Mouse (Mus musculus): Measurements from ENCODE around the gene Cga. TPM values are rescaled to one million over a fixed set of nuclear protein-coding genes. Genes with fewer than 3 reads are reported as not detected.
A peak's percentile ranks its signal among the peaks of the same experiment; 100 is the strongest.

Gene Cga
- polyA plus RNA-seq, 1 experiment from 2014 or later, result 6.1 TPM

- no peak overlapping the region for H3K27ac ChIP-seq (replicated peaks; ENCODE audit: low read depth, low read length)
Measured at GRCm38 (mm10) chr4:34885631-34886351, 7.8 kb upstream of the Cga start.

GRCm38 (mm10) chr4:34886490-34887111 is 7.0 kb upstream of the Cga start:
- H3K27me3 ChIP-seq (replicated peaks; ENCODE audit: control insufficient read depth, insufficient read depth, low read length), result peaks cover 35% of the 10 kb centered on the region
- H3K4me2 ChIP-seq (ENCODE audit: low read depth, low read length), result peak overlapping the region; percentile 94
- peak overlapping the region; percentile 82 for H3K9ac ChIP-seq (ENCODE audit: low read depth, low read length)
- DNase-seq (ENCODE audit: low spot score) (peak; percentile 93), ATAC-seq (ENCODE audit: low read depth) (peak; percentile 67)
- H3K4me3 ChIP-seq (ENCODE audit: low read depth, low read length), result peak overlapping the region; percentile 77
- under 1% methylated on average over 30 of the region's 48 CpGs for WGBS
- peak overlapping the region; percentile 81 for H3K27ac ChIP-seq (replicated peaks; ENCODE audit: low read depth, low read length)
- H3K9me3 ChIP-seq (ENCODE audit: control insufficient read depth, low read length), result no peaks in the 10 kb centered on the region
- H3K4me1 ChIP-seq (ENCODE audit: control insufficient read depth, insufficient read depth, low read length), result peaks cover 5% of the 10 kb centered on the region
- no peaks in the 10 kb centered on the region for H3K36me3 ChIP-seq (ENCODE audit: control insufficient read depth, insufficient read depth, low read length)

More at GRCm38 (mm10) chr4:34885631-34886351, 7.8 kb upstream of the Cga start:
- DNase-seq (ENCODE audit: low spot score), result no peak
- no peaks in the 10 kb centered on the region for H3K9me3 ChIP-seq (ENCODE audit: control insufficient read depth, low read length)
- H3K36me3 ChIP-seq (ENCODE audit: control insufficient read depth, insufficient read depth, low read length), result no peaks in the 10 kb centered on the region
- peak overlapping the region; percentile 77; the same call in 1 of the 2 replicates for H3K4me3 ChIP-seq (ENCODE audit: low read depth, low read length)
- H3K27me3 ChIP-seq (replicated peaks; ENCODE audit: control insufficient read depth, insufficient read depth, low read length), result peaks cover 27% of the 10 kb centered on the region
- ATAC-seq (ENCODE audit: low read depth), result no peak
- 48% methylated on average over 9 of the region's 9 CpGs for WGBS
- peak overlapping the region; percentile 94 for H3K4me2 ChIP-seq (ENCODE audit: low read depth, low read length)
- H3K9ac ChIP-seq (ENCODE audit: low read depth, low read length), result peak overlapping the region; percentile 82
- H3K4me1 ChIP-seq (ENCODE audit: control insufficient read depth, insufficient read depth, low read length), result peaks cover 10% of the 10 kb centered on the region

GRCm38 (mm10) chr4:34887295-34887694 is 6.3 kb upstream of the Cga start:
- peak; percentile 13 for DNase-seq (ENCODE audit: low spot score)
- H3K36me3 ChIP-seq (ENCODE audit: control insufficient read depth, insufficient read depth, low read length), result no peaks in the 10 kb centered on the region
- H3K27me3 ChIP-seq (replicated peaks; ENCODE audit: control insufficient read depth, insufficient read depth, low read length), result peaks cover 36% of the 10 kb centered on the region
- peak overlapping the region; percentile 94 for H3K4me2 ChIP-seq (ENCODE audit: low read depth, low read length)
- 13% methylated on average over 7 of the region's 7 CpGs for WGBS
- peak overlapping the region; percentile 77 for H3K4me3 ChIP-seq (ENCODE audit: low read depth, low read length)
- H3K4me1 ChIP-seq (ENCODE audit: control insufficient read depth, insufficient read depth, low read length), result peaks cover 5% of the 10 kb centered on the region; the same call in 1 of the 2 replicates
- no peak for ATAC-seq (ENCODE audit: low read depth)
- H3K9me3 ChIP-seq (ENCODE audit: control insufficient read depth, low read length), result no peaks in the 10 kb centered on the region
- peak overlapping the region; percentile 81 for H3K27ac ChIP-seq (replicated peaks; ENCODE audit: low read depth, low read length)
- peak overlapping the region; percentile 82 for H3K9ac ChIP-seq (ENCODE audit: low read depth, low read length)

GRCm38 (mm10) chr4:34889101-34889811 is 4.3 kb upstream of the Cga start:
- H3K27me3 ChIP-seq (replicated peaks; ENCODE audit: control insufficient read depth, insufficient read depth, low read length), result peaks cover 36% of the 10 kb centered on the region
- no peak overlapping the region for H3K27ac ChIP-seq (replicated peaks; ENCODE audit: low read depth, low read length)
- H3K4me3 ChIP-seq (ENCODE audit: low read depth, low read length), result no peak overlapping the region
- no peaks in the 10 kb centered on the region for H3K4me1 ChIP-seq (ENCODE audit: control insufficient read depth, insufficient read depth, low read length)
- WGBS, result 9% methylated on average over 15 of the region's 15 CpGs
- no peaks in the 10 kb centered on the region for H3K36me3 ChIP-seq (ENCODE audit: control insufficient read depth, insufficient read depth, low read length)
- ATAC-seq (ENCODE audit: low read depth), result no peak
- no peaks in the 10 kb centered on the region for H3K9me3 ChIP-seq (ENCODE audit: control insufficient read depth, low read length)
- H3K9ac ChIP-seq (ENCODE audit: low read depth, low read length), result no peak overlapping the region
- DNase-seq (ENCODE audit: low spot score), result no peak
- no peak overlapping the region for H3K4me2 ChIP-seq (ENCODE audit: low read depth, low read length)

- DNase-seq (ENCODE audit: low spot score) (no peak), ATAC-seq (ENCODE audit: low read depth) (no peak)
- no peak overlapping the region for H3K27ac ChIP-seq (replicated peaks; ENCODE audit: low read depth, low read length)
- H3K27me3 ChIP-seq (replicated peaks; ENCODE audit: control insufficient read depth, insufficient read depth, low read length), result peaks cover 36% of the 10 kb centered on the region
- no peaks in the 10 kb centered on the region for H3K36me3 ChIP-seq (ENCODE audit: control insufficient read depth, insufficient read depth, low read length)
- no peak overlapping the region for H3K4me3 ChIP-seq (ENCODE audit: low read depth, low read length)
- H3K4me2 ChIP-seq (ENCODE audit: low read depth, low read length), result no peak overlapping the region
- no peaks in the 10 kb centered on the region for H3K9me3 ChIP-seq (ENCODE audit: control insufficient read depth, low read length)
- H3K9ac ChIP-seq (ENCODE audit: low read depth, low read length), result no peak overlapping the region
- no peaks in the 10 kb centered on the region for H3K4me1 ChIP-seq (ENCODE audit: control insufficient read depth, insufficient read depth, low read length)
- 15% methylated on average over 2 of the region's 2 CpGs for WGBS
Measured at GRCm38 (mm10) chr4:34889812-34890185, 3.8 kb upstream of the Cga start.

- ATAC-seq (ENCODE audit: low read depth) (no peak), DNase-seq (ENCODE audit: low spot score) (no peak)
- H3K27ac ChIP-seq (replicated peaks; ENCODE audit: low read depth, low read length), result no peak overlapping the region
- no peak overlapping the region for H3K4me3 ChIP-seq (ENCODE audit: low read depth, low read length)
- H3K36me3 ChIP-seq (ENCODE audit: control insufficient read depth, insufficient read depth, low read length), result no peaks in the 10 kb centered on the region
- 61% methylated on average over 2 of the region's 2 CpGs for WGBS
- no peaks in the 10 kb centered on the region for H3K9me3 ChIP-seq (ENCODE audit: control insufficient read depth, low read length)
- no peak overlapping the region for H3K9ac ChIP-seq (ENCODE audit: low read depth, low read length)
- H3K4me1 ChIP-seq (ENCODE audit: control insufficient read depth, insufficient read depth, low read length), result 0 out of 2 replicates have a peak, but pooled peaks cover 2% of the 10 kb centered on the region
- H3K27me3 ChIP-seq (replicated peaks; ENCODE audit: control insufficient read depth, insufficient read depth, low read length), result no peaks in the 10 kb centered on the region
- H3K4me2 ChIP-seq (ENCODE audit: low read depth, low read length), result no peak overlapping the region
Measured at GRCm38 (mm10) chr4:34898497-34898896, 4.9 kb downstream of the Cga start.

GRCm38 (mm10) chr4:34899322-34899721 is 5.7 kb downstream of the Cga start:
- no peak overlapping the region for H3K27ac ChIP-seq (replicated peaks; ENCODE audit: low read depth, low read length)
- no peaks in the 10 kb centered on the region for H3K36me3 ChIP-seq (ENCODE audit: control insufficient read depth, insufficient read depth, low read length)
- ATAC-seq (ENCODE audit: low read depth) (no peak), DNase-seq (ENCODE audit: low spot score) (no peak)
- H3K9ac ChIP-seq (ENCODE audit: low read depth, low read length), result no peak overlapping the region
- H3K4me2 ChIP-seq (ENCODE audit: low read depth, low read length), result no peak overlapping the region
- no peak overlapping the region for H3K4me3 ChIP-seq (ENCODE audit: low read depth, low read length)
- H3K27me3 ChIP-seq (replicated peaks; ENCODE audit: control insufficient read depth, insufficient read depth, low read length), result no peaks in the 10 kb centered on the region
- 0 out of 2 replicates have a peak, but pooled peaks cover 2% of the 10 kb centered on the region for H3K4me1 ChIP-seq (ENCODE audit: control insufficient read depth, insufficient read depth, low read length)
- no peaks in the 10 kb centered on the region for H3K9me3 ChIP-seq (ENCODE audit: control insufficient read depth, low read length)
- 89% methylated on average over 1 of the region's 1 CpGs for WGBS

GRCm38 (mm10) chr4:34900155-34900554 is 6.6 kb downstream of the Cga start:
- Histone ChIP-seq H3K4me2 (ENCODE audit: low read depth, low read length) (peak overlapping the region; percentile 28; the same call in 1 of the 2 replicates), H3K9me3 (ENCODE audit: control insufficient read depth, low read length) (no peaks in the 10 kb centered on the region), H3K9ac (ENCODE audit: low read depth, low read length) (no peak overlapping the region), H3K27me3 (replicated peaks; ENCODE audit: control insufficient read depth, insufficient read depth, low read length) (no peaks in the 10 kb centered on the region), H3K36me3 (ENCODE audit: control insufficient read depth, insufficient read depth, low read length) (no peaks in the 10 kb centered on the region), H3K4me1 (ENCODE audit: control insufficient read depth, insufficient read depth, low read length) (0 out of 2 replicates have a peak, but pooled peaks cover 2% of the 10 kb centered on the region), H3K27ac (replicated peaks; ENCODE audit: low read depth, low read length) (no peak overlapping the region), H3K4me3 (ENCODE audit: low read depth, low read length) (no peak overlapping the region)
- ATAC-seq (ENCODE audit: low read depth) (0 out of 2 replicates have a peak, but pooled peaks have one; percentile 50), DNase-seq (ENCODE audit: low spot score) (peak; percentile 66)
- 39% methylated on average over 9 of the region's 9 CpGs for WGBS

Measured in embryonic facial prominence, embryonic 14.5 days (tissue).